Mouse (Mus musculus) layer of hippocampus, postnatal 10 days (tissue): ENCODE results near the gene Stil. TPM values are rescaled to one million over a fixed set of nuclear protein-coding genes. Genes with fewer than 3 reads are reported as not detected.
A peak's percentile ranks its signal among the peaks of the same experiment; 100 is the strongest.

Experiments used
- DNase-seq, 2 experiments: peaks; one replicate each; pipeline ENCODE4 v3.0.0; 2021; ENCODE audit warnings: low spot score in 2 of 2
- total RNA-seq, 2 experiments: library from RNA; stranded (reverse); gene quantifications; 2 replicates each; pipeline ENCODE4 v1.2.3; 2021

Stil gene
- total RNA-seq, 2 experiments from 2014 or later: 1.2 to 1.6 TPM

GRCm38 (mm10) chr4:115048190-115048589, 48.2 kb downstream of the Stil start:
- no peak for DNase-seq

GRCm38 (mm10) chr4:115051245-115051644, 51.3 kb downstream of the Stil start:
- DNase-seq: no peak

GRCm38 (mm10) chr4:115052343-115053005, 52.5 kb downstream of the Stil start:
- peak; percentile 23 to 47 for DNase-seq

GRCm38 (mm10) chr4:115055044-115055443, 55.1 kb downstream of the Stil start:
- DNase-seq: no peak

GRCm38 (mm10) chr4:115055691-115056090, 55.7 kb downstream of the Stil start:
- DNase-seq: no peak

- DNase-seq: no peak
These were observed 56.5 kb downstream of the Stil start, which contains the start of gene Tal1 for GRCm38 (mm10) chr4:115056371-115056920. Gene Tal1 (plus strand): TSS chr4:115056426.

GRCm38 (mm10) chr4:115056921-115057673, 57.1 kb downstream of the Stil start:
- peak; percentile 51 for DNase-seq

- DNase-seq: peak in 1 of 2 experiments; percentile 12
These were observed 57.8 kb downstream of the Stil start for GRCm38 (mm10) chr4:115057674-115058316.

- peak in 1 of 2 experiments; percentile 40 for DNase-seq
These were observed 58.4 kb downstream of the Stil start for GRCm38 (mm10) chr4:115058317-115058761.

- no peak for DNase-seq
These were observed 59.1 kb downstream of the Stil start for GRCm38 (mm10) chr4:115058871-115059590.

GRCm38 (mm10) chr4:115059871-115060270, 59.9 kb downstream of the Stil start:
- DNase-seq: no peak

GRCm38 (mm10) chr4:115060753-115061152, 60.8 kb downstream of the Stil start:
- no peak for DNase-seq

GRCm38 (mm10) chr4:115062540-115062874, 62.5 kb downstream of the Stil start:
- DNase-seq: no peak

GRCm38 (mm10) chr4:115062875-115063517, 63.0 kb downstream of the Stil start:
- DNase-seq: peak; percentile 45 to 66

- DNase-seq: no peak
These were observed 63.7 kb downstream of the Stil start for GRCm38 (mm10) chr4:115063518-115064239.

- DNase-seq: no peak
These were observed 71.7 kb downstream of the Stil start for GRCm38 (mm10) chr4:115071668-115072067.

GRCm38 (mm10) chr4:115074789-115075188, 74.8 kb downstream of the Stil start:
- DNase-seq: no peak

GRCm38 (mm10) chr4:115075204-115075915, 75.4 kb downstream of the Stil start:
- DNase-seq: no peak
